Mouse (Mus musculus) myocyte (in vitro differentiated cells): ENCODE results near the gene Tnfaip1. TPM values are rescaled to one million over a fixed set of nuclear protein-coding genes. Genes with fewer than 3 reads are reported as not detected.

Experiments
- H3K27me3 ChIP-seq: one replicate; pipeline ENCODE4 v1.6.1; 2011; ENCODE audit not compliant: control insufficient read depth, insufficient read depth, insufficient read length
- H3K36me3 ChIP-seq: one replicate; pipeline ENCODE4 v1.6.1; 2011; ENCODE audit not compliant: control insufficient read depth, insufficient read depth
- H3K4me2 ChIP-seq: one replicate; pipeline ENCODE4 v1.6.1; 2011; ENCODE audit warnings: low read depth, control low read depth
- H3K4me3 ChIP-seq: one replicate; pipeline ENCODE4 v1.5.1; 2011; ENCODE audit warnings: mild to moderate bottlenecking, control low read depth, moderate library complexity
- H3K79me2 ChIP-seq: one replicate; pipeline ENCODE4 v1.6.1; 2011; ENCODE audit not compliant: control insufficient read depth, insufficient read depth
- H3ac ChIP-seq: one replicate; pipeline ENCODE4 v1.6.1; 2011; ENCODE audit not compliant: control insufficient read depth, insufficient read length
- CEBPB ChIP-seq: IDR thresholded peaks from 2 replicates; pipeline ENCODE4 v1.6.1; 2011; ENCODE audit warnings: mild to moderate bottlenecking, moderate library complexity; ENCODE audit not compliant: poor library complexity, insufficient read depth, severe bottlenecking
- MAX ChIP-seq: IDR thresholded peaks from one replicate; pipeline ENCODE4 v1.6.1; 2011; ENCODE audit warnings: low read depth, mild to moderate bottlenecking, control low read depth
- MYOD1 ChIP-seq, 3 experiments: IDR thresholded peaks; one replicate each; pipeline ENCODE4 v1.6.1; 2011; ENCODE audit warnings: control low read depth in 2 of 3, low read depth in 2 of 3, mild to moderate bottlenecking in 2 of 3, moderate library complexity in 1 of 3; ENCODE audit not compliant: insufficient read length in 2 of 3, control insufficient read depth in 1 of 3
- MYOG ChIP-seq, 3 experiments: IDR thresholded peaks; one replicate each; pipeline ENCODE4 v1.6.1; 2011; ENCODE audit warnings: control low read depth in 2 of 3, low read depth in 2 of 3, mild to moderate bottlenecking in 2 of 3; ENCODE audit not compliant: insufficient read length in 2 of 3, control insufficient read depth in 1 of 3, insufficient read depth in 1 of 3
- POLR2A ChIP-seq: IDR thresholded peaks from one replicate; pipeline ENCODE4 v1.6.1; 2011; ENCODE audit warnings: low read depth, mild to moderate bottlenecking, control low read depth, moderate library complexity; ENCODE audit not compliant: insufficient read length
- POLR2AphosphoS2 ChIP-seq: IDR thresholded peaks from one replicate; pipeline ENCODE4 v1.6.1; 2011; ENCODE audit warnings: low read depth, control low read depth; ENCODE audit not compliant: insufficient read length
- SRF ChIP-seq: IDR thresholded peaks from one replicate; pipeline ENCODE4 v1.6.1; 2011; ENCODE audit warnings: low read depth; ENCODE audit not compliant: control insufficient read depth, insufficient read length
- TCF12 ChIP-seq: IDR thresholded peaks from one replicate; pipeline ENCODE4 v1.6.1; 2011; ENCODE audit warnings: mild to moderate bottlenecking, control low read depth; ENCODE audit not compliant: poor library complexity, insufficient read depth, severe bottlenecking
- USF1 ChIP-seq: IDR thresholded peaks from one replicate; pipeline ENCODE4 v1.6.1; 2011; ENCODE audit warnings: low read depth, mild to moderate bottlenecking, control low read depth, moderate library complexity
- polyA plus RNA-seq: library from polyadenylated mRNA; unstranded; fragments of >200 nt; fragmentation: generic; extraction: Trizol; gene quantifications from one replicate; pipeline ENCODE4 v1.2.1, GENCODE M21; 2012; ENCODE audit warnings: missing spikeins

Tnfaip1 gene
- polyA plus RNA-seq, 1 experiment, result 59.3 TPM

- no peaks in the 10 kb centered on the region for H3K79me2 ChIP-seq
- no peaks in the 10 kb centered on the region for H3K27me3 ChIP-seq
- no peak overlapping the region for H3ac ChIP-seq
- TF ChIP-seq USF1, result no peak
- peak; percentile 60 for TF ChIP-seq POLR2AphosphoS2
- no peak for TF ChIP-seq MAX
- TF ChIP-seq CEBPB, result no peak
- no peak for TF ChIP-seq SRF
- H3K4me2 ChIP-seq, result no peak overlapping the region
- no peak overlapping the region for H3K4me3 ChIP-seq
- H3K36me3 ChIP-seq, result peaks cover 67% of the 10 kb centered on the region
Observed at GRCm38 (mm10) chr11:78524838-78525237, 11.3 kb downstream of the Tnfaip1 start.

- TF ChIP-seq POLR2AphosphoS2, result no peak
- TF ChIP-seq MYOD1 (IDR thresholded peaks at IDR 0.05; ENCODE audit: control insufficient read depth in 1 of 3, insufficient read length in 2 of 3, low read depth in 2 of 3), result peak in 2 of 3 experiments; percentile 3 to 5
- Histone ChIP-seq H3K79me2 (no peaks in the 10 kb centered on the region), H3K27me3 (no peaks in the 10 kb centered on the region), H3K36me3 (peaks cover 66% of the 10 kb centered on the region), H3ac (no peak overlapping the region), H3K4me3 (no peak overlapping the region), H3K4me2 (no peak overlapping the region)
Observed at GRCm38 (mm10) chr11:78523241-78523955, 12.7 kb downstream of the Tnfaip1 start.

GRCm38 (mm10) chr11:78522481-78522997 is 13.6 kb downstream of the Tnfaip1 start:
- H3K4me3 ChIP-seq, result no peak overlapping the region
- H3ac ChIP-seq, result no peak overlapping the region
- H3K36me3 ChIP-seq, result peaks cover 67% of the 10 kb centered on the region
- H3K27me3 ChIP-seq, result no peaks in the 10 kb centered on the region
- TF ChIP-seq POLR2AphosphoS2 (peak; percentile 20), USF1 (no peak), POLR2A (no peak), MAX (no peak)
- no peaks in the 10 kb centered on the region for H3K79me2 ChIP-seq
- no peak overlapping the region for H3K4me2 ChIP-seq

- peaks cover 63% of the 10 kb centered on the region for H3K36me3 ChIP-seq
- H3K79me2 ChIP-seq, result no peaks in the 10 kb centered on the region
- no peak overlapping the region for H3K4me3 ChIP-seq
- H3K27me3 ChIP-seq, result no peaks in the 10 kb centered on the region
- no peak overlapping the region for H3K4me2 ChIP-seq
- no peak overlapping the region for H3ac ChIP-seq
- TF ChIP-seq POLR2AphosphoS2, result no peak
Observed at GRCm38 (mm10) chr11:78521880-78522279, 14.3 kb downstream of the Tnfaip1 start.

GRCm38 (mm10) chr11:78518931-78519330 is 17.2 kb downstream of the Tnfaip1 start:
- peak; percentile 56 for TF ChIP-seq POLR2AphosphoS2
- no peak for TF ChIP-seq MYOG (IDR thresholded peaks at IDR 0.05; ENCODE audit: control insufficient read depth in 1 of 3, insufficient read depth in 1 of 3, insufficient read length in 2 of 3, low read depth in 2 of 3)
- Histone ChIP-seq H3K4me2 (no peak overlapping the region), H3K79me2 (peaks cover 2% of the 10 kb centered on the region), H3K27me3 (no peaks in the 10 kb centered on the region), H3K36me3 (peaks cover 53% of the 10 kb centered on the region), H3K4me3 (no peak overlapping the region), H3ac (no peak overlapping the region)

GRCm38 (mm10) chr11:78515549-78516325 is 20.4 kb downstream of the Tnfaip1 start:
- no peak overlapping the region for H3K4me3 ChIP-seq
- H3K4me2 ChIP-seq, result no peak overlapping the region
- TF ChIP-seq USF1, result no peak
- TF ChIP-seq TCF12, result no peak
- TF ChIP-seq MYOG (IDR thresholded peaks at IDR 0.05; ENCODE audit: control insufficient read depth in 1 of 3, insufficient read depth in 1 of 3, insufficient read length in 2 of 3, low read depth in 2 of 3), result no peak
- H3K36me3 ChIP-seq, result peaks cover 35% of the 10 kb centered on the region
- no peaks in the 10 kb centered on the region for H3K27me3 ChIP-seq
- peaks cover 29% of the 10 kb centered on the region for H3K79me2 ChIP-seq
- no peak overlapping the region for H3ac ChIP-seq
